Mouse (Mus musculus): ENCODE measurements around the gene Zfp697. TPM values are rescaled to one million over a fixed set of nuclear protein-coding genes. Genes with fewer than 3 reads are reported as not detected.

Zfp697 gene
- polyA plus RNA-seq, 1 experiment from 2014 or later = 20.6 TPM

DNA sequence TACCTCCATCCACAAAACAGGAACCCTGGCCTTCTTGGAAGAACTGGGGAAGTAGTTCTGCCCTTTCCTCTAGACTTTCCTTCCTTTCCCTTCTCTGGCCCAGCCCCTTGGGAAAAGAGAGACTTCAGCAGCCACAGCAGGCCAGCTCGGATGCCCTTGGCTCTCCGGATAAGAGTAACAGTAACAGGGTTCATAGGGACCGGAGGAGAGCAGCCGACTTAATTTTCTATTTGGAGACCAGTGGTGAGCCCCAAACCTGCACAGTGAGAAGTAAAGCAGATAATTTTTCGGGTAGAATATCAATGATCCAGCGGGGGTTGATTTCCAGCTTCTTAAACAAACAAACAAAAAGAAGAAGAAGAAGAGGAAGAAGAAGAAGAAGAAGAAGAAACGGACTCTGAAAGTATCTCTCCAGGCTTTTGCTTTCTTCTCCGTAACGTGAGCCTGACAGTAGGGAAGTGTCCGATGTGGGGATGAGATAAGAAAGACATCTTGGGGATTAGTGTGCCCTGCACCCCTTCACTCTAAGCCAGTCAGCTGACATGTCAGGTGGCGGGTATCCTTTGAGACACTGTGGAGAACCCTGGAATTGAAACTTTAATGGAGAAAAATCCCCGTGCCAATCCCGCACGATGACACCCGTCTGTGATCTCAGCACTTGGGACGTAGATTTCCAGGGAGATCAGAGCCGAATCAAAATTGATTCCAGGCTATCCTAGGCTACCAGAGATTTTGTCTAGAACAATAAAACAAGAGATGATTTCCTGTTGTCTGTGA lies 41.3 kb upstream of the Zfp697 start:
- no peak for DNase-seq (ENCODE audit: low spot score)
- no peaks in the 10 kb centered on the region for H3K27me3 ChIP-seq (ENCODE audit: control insufficient read depth, insufficient read depth, low read length)
- peaks cover 29% of the 10 kb centered on the region for H3K4me1 ChIP-seq (replicated peaks; ENCODE audit: control insufficient read depth, insufficient read depth, low read length)
- H3K27ac ChIP-seq = no peak overlapping the region
- no peak overlapping the region for H3K9ac ChIP-seq
- no peak overlapping the region for H3K4me2 ChIP-seq (replicated peaks)
- ATAC-seq (ENCODE audit: low FRiP score) = no peak
- no peak overlapping the region for H3K4me3 ChIP-seq (replicated peaks; ENCODE audit: low read length)
- H3K9me3 ChIP-seq (ENCODE audit: control insufficient read depth, low read length) = no peaks in the 10 kb centered on the region
- H3K36me3 ChIP-seq (replicated peaks; ENCODE audit: control insufficient read depth, insufficient read depth) = no peaks in the 10 kb centered on the region
- WGBS = 84% methylated on average over 17 of the region's 17 CpGs

DNA sequence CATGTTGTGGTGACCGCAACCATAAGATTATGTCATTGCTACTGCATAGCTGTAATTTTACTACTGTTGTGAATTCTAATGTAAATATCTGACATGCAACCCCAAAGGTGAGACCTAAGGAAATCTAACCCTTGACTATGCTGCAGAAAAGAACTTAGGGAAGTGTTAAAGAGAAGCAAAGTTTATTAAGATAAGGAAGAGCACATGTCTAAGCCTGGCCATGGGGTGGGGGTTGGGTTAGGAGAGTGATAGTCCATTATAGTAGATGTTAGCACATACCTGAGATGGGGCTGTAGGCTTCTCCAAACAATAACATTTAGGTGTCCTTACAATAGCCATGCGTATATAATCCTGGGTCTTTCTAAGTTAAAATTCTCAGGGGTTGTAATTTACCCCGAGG lies 39.0 kb upstream of the Zfp697 start:
- Histone ChIP-seq H3K4me3 (replicated peaks; ENCODE audit: low read length) (no peak overlapping the region), H3K9ac (no peak overlapping the region), H3K9me3 (ENCODE audit: control insufficient read depth, low read length) (no peaks in the 10 kb centered on the region), H3K36me3 (replicated peaks; ENCODE audit: control insufficient read depth, insufficient read depth) (no peaks in the 10 kb centered on the region), H3K27me3 (ENCODE audit: control insufficient read depth, insufficient read depth, low read length) (no peaks in the 10 kb centered on the region), H3K4me2 (replicated peaks) (no peak overlapping the region), H3K4me1 (replicated peaks; ENCODE audit: control insufficient read depth, insufficient read depth, low read length) (peaks cover 11% of the 10 kb centered on the region; the same call in 1 of the 2 replicates), H3K27ac (no peak overlapping the region)
- WGBS = 95% methylated on average over 3 of the region's 3 CpGs
- DNase-seq (ENCODE audit: low spot score) (no peak), ATAC-seq (ENCODE audit: low FRiP score) (no peak)

DNA sequence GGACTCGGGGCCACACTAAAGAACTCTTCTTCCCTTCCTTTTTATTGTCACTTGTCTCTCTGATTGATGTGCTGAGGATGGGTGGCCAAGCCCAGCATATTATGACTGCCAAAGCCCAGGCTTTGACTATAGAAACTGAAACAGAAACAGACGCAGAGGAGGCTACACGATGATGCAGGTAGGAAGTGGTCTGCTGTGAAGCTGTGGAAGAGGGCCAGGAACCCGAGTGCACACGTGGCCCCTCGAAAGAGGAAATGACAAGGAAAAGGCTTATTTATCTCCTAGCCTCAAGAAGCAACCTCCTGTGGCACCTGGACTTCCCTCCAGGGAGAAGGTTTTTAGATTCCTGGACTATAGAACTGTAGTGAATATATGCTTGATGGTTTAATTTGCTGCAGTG lies 34.2 kb upstream of the Zfp697 start:
- H3K36me3 ChIP-seq (replicated peaks; ENCODE audit: control insufficient read depth, insufficient read depth) = no peaks in the 10 kb centered on the region
- DNase-seq (ENCODE audit: low spot score) (no peak), ATAC-seq (ENCODE audit: low FRiP score) (no peak)
- H3K27me3 ChIP-seq (ENCODE audit: control insufficient read depth, insufficient read depth, low read length) = no peaks in the 10 kb centered on the region
- no peaks in the 10 kb centered on the region for H3K4me1 ChIP-seq (replicated peaks; ENCODE audit: control insufficient read depth, insufficient read depth, low read length)
- no peaks in the 10 kb centered on the region for H3K9me3 ChIP-seq (ENCODE audit: control insufficient read depth, low read length)
- no peak overlapping the region for H3K27ac ChIP-seq
- no peak overlapping the region for H3K9ac ChIP-seq
- no peak overlapping the region for H3K4me3 ChIP-seq (replicated peaks; ENCODE audit: low read length)
- H3K4me2 ChIP-seq (replicated peaks) = no peak overlapping the region
- WGBS = 82% methylated on average over 6 of the region's 6 CpGs

DNA sequence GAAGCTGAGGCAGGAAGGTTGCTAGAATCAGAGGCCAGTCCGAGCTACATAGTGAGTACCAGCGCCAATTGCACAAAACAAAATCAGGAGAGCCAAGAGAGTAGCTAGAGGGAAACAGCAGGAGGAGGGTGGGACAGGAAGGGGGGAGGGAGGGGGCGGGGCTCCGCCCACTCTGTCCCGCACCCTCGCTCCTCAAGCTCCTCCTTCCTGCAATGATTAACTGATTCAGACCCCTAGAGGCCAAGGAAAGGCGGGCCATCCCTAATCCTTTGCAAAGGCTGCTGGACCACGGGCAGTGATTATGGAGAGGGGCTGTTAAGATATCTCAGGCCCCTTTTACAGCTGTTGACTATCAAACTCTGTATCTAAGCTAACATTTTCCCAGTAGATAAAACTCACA lies 33.6 kb upstream of the Zfp697 start:
- no peaks in the 10 kb centered on the region for H3K27me3 ChIP-seq (ENCODE audit: control insufficient read depth, insufficient read depth, low read length)
- H3K9ac ChIP-seq = no peak overlapping the region
- no peak overlapping the region for H3K4me2 ChIP-seq (replicated peaks)
- H3K27ac ChIP-seq = no peak overlapping the region
- H3K4me3 ChIP-seq (replicated peaks; ENCODE audit: low read length) = no peak overlapping the region
- H3K36me3 ChIP-seq (replicated peaks; ENCODE audit: control insufficient read depth, insufficient read depth) = no peaks in the 10 kb centered on the region
- ATAC-seq (ENCODE audit: low FRiP score) (no peak), DNase-seq (ENCODE audit: low spot score) (no peak)
- no peaks in the 10 kb centered on the region for H3K9me3 ChIP-seq (ENCODE audit: control insufficient read depth, low read length)
- 29% methylated on average over 8 of the region's 8 CpGs for WGBS
- H3K4me1 ChIP-seq (replicated peaks; ENCODE audit: control insufficient read depth, insufficient read depth, low read length) = no peaks in the 10 kb centered on the region

DNA sequence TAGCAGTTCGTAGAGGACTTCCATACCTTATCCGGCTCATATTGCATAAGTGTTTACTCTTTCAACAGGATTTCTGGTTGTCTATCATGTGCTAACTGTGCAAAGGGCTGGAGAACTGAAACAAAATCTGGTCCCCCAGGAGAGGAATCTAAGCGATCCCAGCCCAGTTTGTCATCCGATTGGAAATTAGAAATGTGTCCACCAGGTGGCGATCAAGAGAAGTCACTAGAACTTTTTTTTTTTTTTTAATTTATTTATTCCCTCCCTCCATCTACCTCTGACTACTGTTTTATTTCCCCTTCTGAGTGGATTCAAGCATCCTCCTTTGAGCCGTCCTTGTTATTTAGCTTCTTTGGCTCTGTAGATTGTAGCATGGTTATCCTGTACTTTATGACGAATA lies 28.4 kb upstream of the Zfp697 start:
- Histone ChIP-seq H3K36me3 (replicated peaks; ENCODE audit: control insufficient read depth, insufficient read depth) (no peaks in the 10 kb centered on the region), H3K4me3 (replicated peaks; ENCODE audit: low read length) (no peak overlapping the region), H3K4me1 (replicated peaks; ENCODE audit: control insufficient read depth, insufficient read depth, low read length) (peaks cover 3% of the 10 kb centered on the region; the same call in 1 of the 2 replicates), H3K27me3 (ENCODE audit: control insufficient read depth, insufficient read depth, low read length) (no peaks in the 10 kb centered on the region), H3K27ac (no peak overlapping the region), H3K9ac (no peak overlapping the region), H3K9me3 (ENCODE audit: control insufficient read depth, low read length) (no peaks in the 10 kb centered on the region), H3K4me2 (replicated peaks) (no peak overlapping the region)
- peak; percentile 88 for DNase-seq (ENCODE audit: low spot score)
- 34% methylated on average over 7 of the region's 7 CpGs for WGBS
- no peak for ATAC-seq (ENCODE audit: low FRiP score)

DNA sequence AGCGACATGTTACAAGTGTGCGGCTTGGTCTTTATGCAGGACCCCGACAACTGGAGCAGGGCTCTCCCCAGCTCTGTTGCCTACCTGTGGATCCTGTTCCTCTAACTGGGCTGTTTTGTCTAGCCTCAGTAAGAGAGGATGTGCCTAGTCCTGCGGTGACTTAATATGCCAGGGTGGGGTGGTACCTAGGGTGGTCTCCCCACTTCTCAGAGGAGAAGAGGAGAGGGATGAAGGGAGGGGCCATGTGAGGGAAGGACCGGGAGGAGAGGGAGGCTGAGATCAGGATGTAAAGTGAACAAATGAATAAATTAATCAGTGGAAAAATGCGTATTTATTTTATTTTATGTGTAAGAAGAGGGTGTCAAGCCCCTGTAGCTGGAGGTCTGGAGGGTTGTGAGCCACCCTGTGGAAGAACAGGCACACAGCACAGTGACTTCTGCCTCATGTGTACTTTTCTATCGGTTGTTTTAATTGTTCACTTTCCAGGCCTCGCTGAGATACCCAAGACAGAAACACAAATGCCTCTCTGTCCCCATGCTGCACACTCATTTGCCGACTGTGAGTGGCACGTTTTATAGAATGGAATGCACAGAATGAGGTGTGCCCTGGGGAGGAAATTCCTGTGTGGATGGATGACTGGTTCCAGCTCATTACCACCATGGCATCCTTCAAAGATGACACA lies 26.8 kb upstream of the Zfp697 start:
- Histone ChIP-seq H3K27me3 (ENCODE audit: control insufficient read depth, insufficient read depth, low read length) (no peaks in the 10 kb centered on the region), H3K9me3 (ENCODE audit: control insufficient read depth, low read length) (no peaks in the 10 kb centered on the region), H3K36me3 (replicated peaks; ENCODE audit: control insufficient read depth, insufficient read depth) (no peaks in the 10 kb centered on the region), H3K4me3 (replicated peaks; ENCODE audit: low read length) (no peak overlapping the region), H3K9ac (no peak overlapping the region), H3K4me2 (replicated peaks) (no peak overlapping the region), H3K4me1 (replicated peaks; ENCODE audit: control insufficient read depth, insufficient read depth, low read length) (peaks cover 3% of the 10 kb centered on the region; the same call in 1 of the 2 replicates), H3K27ac (no peak overlapping the region)
- peak; percentile 36 for DNase-seq (ENCODE audit: low spot score)
- WGBS = 51% methylated on average over 10 of the region's 10 CpGs
- ATAC-seq (ENCODE audit: low FRiP score) = peak; percentile 79

DNA sequence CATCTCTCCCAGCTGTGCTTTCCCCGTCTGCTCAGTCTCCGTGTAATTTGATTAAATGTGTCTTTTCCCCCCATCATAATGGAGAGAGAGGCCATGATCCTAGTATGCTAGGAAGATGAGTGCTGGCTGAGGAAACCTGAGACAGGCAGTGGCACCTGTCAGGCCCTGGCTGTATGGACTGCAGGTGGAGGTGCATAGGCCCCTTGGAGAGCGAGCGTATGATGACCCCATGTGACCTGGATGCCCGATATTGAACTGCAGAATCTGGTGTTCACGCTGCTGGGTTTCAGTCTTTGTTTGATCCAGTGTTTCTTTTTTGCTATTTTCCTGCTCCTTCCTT lies 26.3 kb upstream of the Zfp697 start:
- peak; percentile 2; the same call in 1 of the 2 replicates for ATAC-seq (ENCODE audit: low FRiP score)
- H3K27ac ChIP-seq = peak overlapping the region; percentile 36; the same call in 1 of the 2 replicates
- WGBS = 60% methylated on average over 6 of the region's 6 CpGs

DNA sequence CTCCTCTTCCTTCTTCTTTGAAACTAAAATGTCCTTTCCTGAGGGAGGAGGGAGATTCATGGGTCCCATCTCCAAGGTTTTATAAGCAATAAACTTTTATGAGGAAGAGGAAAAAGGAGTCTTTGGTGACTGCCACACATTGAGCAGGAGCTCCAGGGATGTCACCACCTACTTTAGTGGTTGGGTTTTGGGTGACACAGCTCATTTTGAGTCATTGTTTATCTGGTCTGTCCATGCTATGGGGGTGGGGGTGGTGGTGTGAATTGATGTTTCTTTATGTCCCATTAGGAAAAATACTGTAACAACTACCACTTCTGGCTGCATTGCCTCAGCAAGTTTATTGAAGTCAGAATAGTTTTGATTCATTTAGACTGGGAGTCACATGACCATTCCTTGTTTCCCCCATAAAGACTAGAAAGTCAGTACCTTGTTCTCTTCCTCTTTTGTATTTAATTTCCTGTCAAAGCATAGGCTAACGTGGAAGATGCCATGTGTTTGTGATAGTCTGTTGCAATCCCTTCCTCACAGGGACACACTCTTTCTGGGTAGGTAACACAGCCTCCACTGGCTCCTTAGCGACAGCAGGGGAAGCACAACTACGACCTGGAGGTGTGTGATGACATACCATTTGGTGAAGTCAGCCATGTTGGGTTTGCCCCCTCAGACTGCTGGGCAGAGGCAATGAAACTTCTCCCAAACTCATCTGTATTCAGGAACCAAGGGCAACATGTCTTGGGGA lies 25.5 kb upstream of the Zfp697 start:
- H3K27ac ChIP-seq = no peak overlapping the region
- no peak overlapping the region for H3K4me3 ChIP-seq (replicated peaks; ENCODE audit: low read length)
- H3K4me2 ChIP-seq (replicated peaks) = no peak overlapping the region
- 77% methylated on average over 3 of the region's 3 CpGs for WGBS
- no peaks in the 10 kb centered on the region for H3K27me3 ChIP-seq (ENCODE audit: control insufficient read depth, insufficient read depth, low read length)
- no peaks in the 10 kb centered on the region for H3K36me3 ChIP-seq (replicated peaks; ENCODE audit: control insufficient read depth, insufficient read depth)
- peaks cover 3% of the 10 kb centered on the region; the same call in 1 of the 2 replicates for H3K4me1 ChIP-seq (replicated peaks; ENCODE audit: control insufficient read depth, insufficient read depth, low read length)
- H3K9me3 ChIP-seq (ENCODE audit: control insufficient read depth, low read length) = no peaks in the 10 kb centered on the region
- ATAC-seq (ENCODE audit: low FRiP score) (no peak), DNase-seq (ENCODE audit: low spot score) (no peak)
- H3K9ac ChIP-seq = no peak overlapping the region

More for the DNA sequence above, 26.3 kb upstream of the Zfp697 start:
- Histone ChIP-seq H3K9ac (no peak overlapping the region), H3K27me3 (ENCODE audit: control insufficient read depth, insufficient read depth, low read length) (no peaks in the 10 kb centered on the region), H3K4me1 (replicated peaks; ENCODE audit: control insufficient read depth, insufficient read depth, low read length) (peaks cover 3% of the 10 kb centered on the region; the same call in 1 of the 2 replicates), H3K9me3 (ENCODE audit: control insufficient read depth, low read length) (no peaks in the 10 kb centered on the region), H3K4me2 (replicated peaks) (no peak overlapping the region), H3K36me3 (replicated peaks; ENCODE audit: control insufficient read depth, insufficient read depth) (no peaks in the 10 kb centered on the region), H3K4me3 (replicated peaks; ENCODE audit: low read length) (no peak overlapping the region)
- no peak for DNase-seq (ENCODE audit: low spot score)

DNA sequence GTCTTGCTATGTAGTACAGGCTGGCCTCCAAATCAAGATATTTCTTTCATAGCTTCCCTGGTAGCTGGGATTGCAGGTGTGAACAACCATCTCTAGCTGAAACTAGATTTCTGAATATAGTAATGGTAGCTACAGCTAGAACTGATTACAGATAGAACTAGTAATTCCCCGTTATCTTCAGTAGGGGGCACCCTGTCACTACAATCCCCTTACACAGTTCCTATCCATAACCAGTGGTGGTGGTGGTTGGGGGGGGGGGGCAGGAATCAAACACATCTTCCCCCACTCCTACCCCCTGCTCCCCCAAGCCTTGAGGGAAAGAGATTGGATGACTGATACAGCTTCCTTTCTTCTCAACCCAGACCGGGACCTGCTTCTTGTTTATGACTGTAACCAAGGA lies 19.5 kb upstream of the Zfp697 start:
- Histone ChIP-seq H3K4me2 (replicated peaks) (no peak overlapping the region), H3K27ac (no peak overlapping the region), H3K9me3 (ENCODE audit: control insufficient read depth, low read length) (no peaks in the 10 kb centered on the region), H3K4me1 (replicated peaks; ENCODE audit: control insufficient read depth, insufficient read depth, low read length) (no peaks in the 10 kb centered on the region), H3K9ac (no peak overlapping the region), H3K27me3 (ENCODE audit: control insufficient read depth, insufficient read depth, low read length) (no peaks in the 10 kb centered on the region), H3K4me3 (replicated peaks; ENCODE audit: low read length) (no peak overlapping the region), H3K36me3 (replicated peaks; ENCODE audit: control insufficient read depth, insufficient read depth) (no peaks in the 10 kb centered on the region)
- ATAC-seq (ENCODE audit: low FRiP score) (no peak), DNase-seq (ENCODE audit: low spot score) (no peak)
- WGBS = 42% methylated on average over 2 of the region's 2 CpGs

Measured in hindbrain, embryonic 14.5 days (tissue).